Mouse (Mus musculus) limb, embryonic 11.5 days (tissue): ENCODE data around the gene Ercc6l. TPM values are rescaled to one million over a fixed set of nuclear protein-coding genes. Genes with fewer than 3 reads are reported as not detected.

Experiments used
- ATAC-seq: fragments of 200-750 bp; cut with Nextera tagmentation; 2 replicates; pipeline ENCODE4 v1.8.0; 2017; ENCODE audit warnings: low read depth; ENCODE audit not compliant: insufficient number of reproducible peaks, low FRiP score, low TSS enrichment
- DNase-seq: peaks from one replicate; pipeline ENCODE4 v3.0.0-alpha.2; 2015; ENCODE audit warnings: low spot score
- H3K27ac ChIP-seq: fragments of 300-500 bp; sonication (generic); replicated peaks from 2 replicates; pipeline ENCODE4 v1.5.1; 2014; ENCODE audit warnings: low read depth, mild to moderate bottlenecking, low read length
- H3K27me3 ChIP-seq: fragments of 300-500 bp; sonication (generic); 2 replicates; pipeline ENCODE4 v1.6.1; 2014; ENCODE audit warnings: mild to moderate bottlenecking, low read length, mixed read lengths; ENCODE audit not compliant: control insufficient read depth, insufficient read depth
- H3K36me3 ChIP-seq: fragments of 300-500 bp; sonication (generic); 2 replicates; pipeline ENCODE4 v1.6.1; 2014; ENCODE audit warnings: mild to moderate bottlenecking, low read length, moderate library complexity, mixed read lengths; ENCODE audit not compliant: control insufficient read depth, insufficient read depth
- H3K4me1 ChIP-seq: fragments of 300-500 bp; sonication (generic); 2 replicates; pipeline ENCODE4 v1.6.1; 2014; ENCODE audit warnings: low read length, mixed read lengths; ENCODE audit not compliant: control insufficient read depth, insufficient read depth
- H3K4me2 ChIP-seq: fragments of 300-500 bp; sonication (generic); 2 replicates; pipeline ENCODE4 v1.6.1; 2014; ENCODE audit warnings: low read depth, mild to moderate bottlenecking, moderate library complexity; ENCODE audit not compliant: severe bottlenecking
- H3K4me3 ChIP-seq: fragments of 300-500 bp; sonication (generic); 2 replicates; pipeline ENCODE4 v1.5.1; 2014; ENCODE audit warnings: low read depth, low read length
- H3K9ac ChIP-seq: fragments of 300-500 bp; sonication (generic); 2 replicates; pipeline ENCODE4 v1.6.1; 2014; ENCODE audit warnings: mild to moderate bottlenecking, low read length
- H3K9me3 ChIP-seq: fragments of 300-500 bp; sonication (generic); 2 replicates; pipeline ENCODE4 v1.6.1; 2016; ENCODE audit warnings: low read length; ENCODE audit not compliant: control insufficient read depth
- WGBS: fragments of 180-500 bp; shearing (Covaris S2); extraction: QIAGEN DNeasy Blood & Tissue Kit; methylation state at CpG from one replicate; pipeline ENCODE4 v1.1.7; 2014; 5-methylcytosine and 5-hydroxymethylcytosine counted together
- polyA plus RNA-seq: library from polyadenylated mRNA; unstranded; fragments of >200 nt; fragmentation: Nextera tagmentation; extraction: Ambion mirVana; gene quantifications from 2 replicates; pipeline ENCODE4 v1.2.1, GENCODE M21; 2014

Gene Ercc6l
- polyA plus RNA-seq, 1 experiment from 2014 or later: 26.4 TPM

DNA sequence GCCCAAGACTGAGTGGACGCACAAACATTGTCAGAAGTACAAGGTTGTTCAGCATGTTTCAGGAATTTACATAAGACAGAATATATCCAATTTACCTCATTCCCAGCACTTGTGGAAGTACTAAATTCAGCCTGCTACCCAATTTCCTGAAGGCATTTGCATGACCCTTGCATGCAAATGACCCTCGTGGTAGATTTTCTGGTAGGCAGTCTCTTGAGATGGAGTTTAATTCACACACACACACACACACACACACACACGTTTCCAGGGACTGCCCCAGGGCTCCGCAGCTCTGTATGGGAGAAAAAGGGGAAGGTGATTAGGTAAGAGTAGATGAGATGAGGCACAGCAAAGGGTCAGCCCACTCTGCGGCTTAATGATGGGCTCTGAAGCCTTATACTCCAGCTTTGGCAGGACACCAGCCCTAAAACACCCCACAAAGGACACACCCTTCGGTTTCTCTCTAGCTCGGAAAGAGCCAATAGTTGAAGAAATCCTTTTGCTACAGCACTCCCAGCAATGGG, 62.4 kb downstream of the Ercc6l start:
- ATAC-seq (no peak), DNase-seq (no peak)
- Histone ChIP-seq H3K27ac (no peak overlapping the region), H3K4me1 (no peaks in the 10 kb centered on the region), H3K27me3 (no peaks in the 10 kb centered on the region), H3K9me3 (no peaks in the 10 kb centered on the region), H3K4me2 (no peak overlapping the region), H3K36me3 (no peaks in the 10 kb centered on the region), H3K4me3 (no peak overlapping the region), H3K9ac (no peak overlapping the region)
- 86% methylated on average over 7 of the region's 7 CpGs for WGBS

Other genes with a start within 250 kb of the Ercc6l start
- gene Rtl5, start 85.8 kb downstream of the Ercc6l start, polyA plus RNA-seq: 1.6 and 4.0 TPM in 2 replicates
- gene Pin4, start 37.6 kb downstream of the Ercc6l start, polyA plus RNA-seq: 71.6 and 82.4 TPM in 2 replicates
- 756 and 777 TPM in 2 replicates for gene Rps4x, start 32.3 kb upstream of the Ercc6l start, polyA plus RNA-seq
- 28.7 and 30.4 TPM in 2 replicates for gene Cited1, start 95.1 kb upstream of the Ercc6l start, polyA plus RNA-seq